ENCODE assay signal across 8 mouse cellular contexts in genomic region chr1:86492095-86493070, GRCm38 (mm10). TPM values are rescaled to one million over a fixed set of nuclear protein-coding genes. Genes with fewer than 3 reads are reported as not detected.
DNase-seq lines count a peak whose midpoint lies in the region; ATAC-seq and TF ChIP-seq lines count a peak whose summit lies in the region.

No protein-coding gene starts in this region.

- peaks cover 14% of the 10 kb centered on the region; the same call in 1 of the 2 replicates for H3K4me1 ChIP-seq in forebrain, postnatal 0 days (ENCODE audit: insufficient read depth)
- peaks cover 46% of the 10 kb centered on the region for H3K4me1 ChIP-seq in kidney, embryonic 16.5 days (ENCODE audit: insufficient read depth, low read length)
- H3K4me1 ChIP-seq in stomach, postnatal 0 days (replicated peaks; ENCODE audit: control insufficient read depth, insufficient read depth): peaks cover 14% of the 10 kb centered on the region

- no peak overlapping the region for H3K4me2 ChIP-seq in forebrain, postnatal 0 days (ENCODE audit: low read depth)
- H3K4me2 ChIP-seq in kidney, embryonic 16.5 days (replicated peaks; ENCODE audit: low read depth, low read length): no peak overlapping the region
- no peak overlapping the region for H3K4me2 ChIP-seq in stomach, postnatal 0 days (replicated peaks; ENCODE audit: low read depth)

- no peak overlapping the region for H3K9ac ChIP-seq in forebrain, postnatal 0 days
- peak overlapping the region; percentile 32; the same call in 1 of the 2 replicates for H3K9ac ChIP-seq in kidney, embryonic 16.5 days (replicated peaks; ENCODE audit: low read length)
- peak overlapping the region; percentile 9 for H3K9ac ChIP-seq in stomach, postnatal 0 days (ENCODE audit: low read length)

- no peak for TF ChIP-seq EP300 in stomach, postnatal 0 days (optimal IDR thresholded peaks at IDR 0.05)

- no peaks in the 10 kb centered on the region for H3K27me3 ChIP-seq in forebrain, postnatal 0 days (ENCODE audit: insufficient read depth, low read length)
- no peaks in the 10 kb centered on the region for H3K27me3 ChIP-seq in kidney, embryonic 16.5 days (ENCODE audit: insufficient read depth, low read length)
- no peaks in the 10 kb centered on the region for H3K27me3 ChIP-seq in stomach, postnatal 0 days (ENCODE audit: control insufficient read depth, insufficient read depth, low read length)

- H3K4me3 ChIP-seq in forebrain, postnatal 0 days (ENCODE audit: low read depth, low read length): no peak overlapping the region
- no peak overlapping the region for H3K4me3 ChIP-seq in kidney, embryonic 16.5 days (ENCODE audit: low read length)
- no peak overlapping the region for H3K4me3 ChIP-seq in stomach, postnatal 0 days (ENCODE audit: low read depth, low read length)

- no peaks in the 10 kb centered on the region for H3K36me3 ChIP-seq in forebrain, postnatal 0 days (ENCODE audit: insufficient read depth)
- no peaks in the 10 kb centered on the region for H3K36me3 ChIP-seq in kidney, embryonic 16.5 days (ENCODE audit: insufficient read depth, low read length)
- no peaks in the 10 kb centered on the region for H3K36me3 ChIP-seq in stomach, postnatal 0 days (ENCODE audit: control insufficient read depth, insufficient read depth, low read length)

- TF ChIP-seq CTCF in forebrain, postnatal 0 days (IDR thresholded peaks at IDR 0.05; ENCODE audit: low read depth): no peak
- no peak for TF ChIP-seq CTCF in stomach, postnatal 0 days (IDR thresholded peaks at IDR 0.05; ENCODE audit: low read depth)

- H3K9me3 ChIP-seq in forebrain, postnatal 0 days (ENCODE audit: low read length): no peaks in the 10 kb centered on the region
- H3K9me3 ChIP-seq in kidney, embryonic 16.5 days (ENCODE audit: low read length): no peaks in the 10 kb centered on the region
- H3K9me3 ChIP-seq in stomach, postnatal 0 days (ENCODE audit: control insufficient read depth, low read length): no peaks in the 10 kb centered on the region

- WGBS in forebrain, postnatal 0 days: 72% methylated on average over 9 of the region's 9 CpGs
- 64% methylated on average over 9 of the region's 9 CpGs for WGBS in kidney, embryonic 16.5 days
- 53% methylated on average over 9 of the region's 9 CpGs for WGBS in stomach, postnatal 0 days

- peak; percentile 55 to 66 for DNase-seq in spleen, postnatal 10 days (ENCODE audit: low spot score in 2 of 2)
- no peak for DNase-seq in spleen, postnatal 14 days (ENCODE audit: low spot score in 2 of 2)
- no peak for DNase-seq in forebrain, postnatal 0 days
- DNase-seq in lung, postnatal 36 days: peak; percentile 75
- peak; percentile 60 for DNase-seq in stomach, postnatal 0 days (ENCODE audit: low spot score)
- no peak for DNase-seq in layer of hippocampus, postnatal 25 days (ENCODE audit: extremely low spot score in 1 of 2, low spot score in 1 of 2)
- no peak for DNase-seq in gastrocnemius, adult 18-20 months (ENCODE audit: low spot score)

- ATAC-seq in forebrain, postnatal 0 days: no peak
- ATAC-seq in kidney, embryonic 16.5 days (ENCODE audit: low FRiP score, low TSS enrichment): peak; percentile 7; the same call in 1 of the 2 replicates
- ATAC-seq in stomach, postnatal 0 days (ENCODE audit: low FRiP score, low TSS enrichment): peak; percentile 21

- peak overlapping the region; percentile 15; the same call in 1 of the 2 replicates for H3K27ac ChIP-seq in forebrain, postnatal 0 days (ENCODE audit: low read depth, low read length)
- peak overlapping the region; percentile 94 for H3K27ac ChIP-seq in kidney, embryonic 16.5 days (ENCODE audit: low read length)
- H3K27ac ChIP-seq in stomach, postnatal 0 days (replicated peaks): peak overlapping the region; percentile 95

RNA-seq across cellular contexts. Expression of gene Ptma, which starts 34.1 kb away (rescaled TPM):
- 1,921 and 1,968 TPM in 2 replicates for total RNA-seq in forebrain, postnatal 0 days (2014; rRNA removed)
- polyA plus RNA-seq in forebrain, postnatal 0 days (2015; fragmentation: Nextera tagmentation; extraction: Ambion mirVana): 1,724 and 1,908 TPM in 2 replicates
- polyA plus RNA-seq in kidney, embryonic 16.5 days (2015; fragmentation: Nextera tagmentation; extraction: Ambion mirVana): 2,279 and 2,662 TPM in 2 replicates
- 1,436 and 1,585 TPM in 2 replicates for polyA plus RNA-seq in stomach, postnatal 0 days (2015; fragmentation: Nextera tagmentation; extraction: Ambion mirVana)
- total RNA-seq in layer of hippocampus, postnatal 25 days (2021): 100 to 1,000 TPM; 508 to 527 TPM
- total RNA-seq in gastrocnemius, adult 18-20 months (2021): 10 to 100 TPM; 64.2 to 99.0 TPM

Comparison
In these comparisons a context has a peak if more than half of its experiments do, and no peak if none do; other contexts are left out.
1. DNase-seq: peak in spleen, postnatal 10 days (2 of 2), lung, postnatal 36 days (single experiment) and stomach, postnatal 0 days (single experiment); none in spleen, postnatal 14 days (0 of 2), forebrain, postnatal 0 days (single experiment), layer of hippocampus, postnatal 25 days (0 of 2) and gastrocnemius, adult 18-20 months (single experiment).
2. H3K27ac ChIP-seq: peak in every context shown above with its lines; median percentile 95 in stomach, postnatal 0 days; 94 in kidney, embryonic 16.5 days; 15 in forebrain, postnatal 0 days.
3. RNA of gene Ptma, which starts 34.1 kb away (total RNA-seq): 1,921 to 1,968 TPM in forebrain, postnatal 0 days and 508 to 527 TPM in layer of hippocampus, postnatal 25 days; 64.2 to 99.0 TPM in gastrocnemius, adult 18-20 months; every median in the first group is over 4 times any median in the second.